Mouse (Mus musculus): ENCODE measurements around the gene Apba2.
A peak's percentile ranks its signal among the peaks of the same experiment; 100 is the strongest.

Gene Apba2

DNA sequence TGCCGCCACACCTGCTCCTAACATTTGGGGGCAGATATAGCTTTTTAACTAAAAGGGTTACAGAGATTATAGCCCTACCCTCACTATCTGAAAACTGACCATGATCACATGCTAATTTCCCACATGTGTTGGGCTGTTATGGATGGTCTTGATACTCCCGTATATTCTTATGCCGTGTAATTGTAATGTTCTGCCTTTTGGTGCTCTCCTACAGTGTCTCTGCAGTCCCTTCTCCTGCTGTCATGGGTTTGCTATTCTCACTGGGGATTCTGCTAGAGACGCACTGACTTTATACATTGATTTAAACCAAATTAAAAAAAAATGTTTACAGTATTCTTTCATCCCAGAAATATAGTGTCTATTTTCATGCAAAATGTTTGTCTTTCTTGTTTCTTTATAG is 157.4 kb downstream of the Apba2 start:
- DNase-seq (ENCODE audit: low spot score) = no peak

DNA sequence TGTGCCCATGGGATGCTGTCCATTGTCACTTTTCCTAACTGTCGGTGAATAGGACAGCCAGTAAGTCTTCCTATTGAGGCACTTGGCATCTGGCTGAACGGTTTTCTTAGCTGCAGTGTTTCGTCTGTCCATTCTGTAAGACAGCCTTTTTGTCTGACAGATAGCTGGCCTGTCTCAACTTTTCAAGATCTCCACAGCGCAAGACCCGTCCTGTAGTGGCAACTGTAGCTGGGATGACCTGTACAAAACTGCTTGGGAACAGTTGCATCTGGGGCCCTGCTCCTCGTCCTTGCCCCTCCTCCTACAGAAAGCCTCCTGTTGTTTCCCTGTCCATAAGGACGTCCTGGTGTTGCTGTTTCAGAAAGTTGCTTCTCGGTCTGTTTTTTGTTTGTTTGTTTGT is 157.8 kb downstream of the Apba2 start:
- no peak for DNase-seq (ENCODE audit: low spot score)

DNA sequence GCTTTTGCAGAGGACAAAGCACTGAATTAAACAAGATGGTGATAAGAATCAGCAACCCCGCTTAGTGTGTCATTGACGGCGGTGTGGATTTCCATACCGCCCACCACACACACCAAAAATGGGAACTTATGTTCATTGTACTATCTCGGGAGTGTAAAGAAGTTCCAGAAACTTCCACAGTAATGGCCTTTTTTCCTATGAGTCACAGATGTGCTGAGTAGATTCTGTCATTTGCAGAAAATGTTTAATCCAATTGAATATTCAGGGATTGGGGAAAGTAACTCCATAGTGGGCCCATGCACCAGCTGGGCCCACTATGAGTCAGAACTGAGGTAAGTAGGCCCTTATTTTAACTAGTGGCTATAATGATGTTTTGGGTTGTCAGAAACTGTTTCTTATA is 161.0 kb downstream of the Apba2 start:
- peak; percentile 34 for DNase-seq (ENCODE audit: low spot score)

DNA sequence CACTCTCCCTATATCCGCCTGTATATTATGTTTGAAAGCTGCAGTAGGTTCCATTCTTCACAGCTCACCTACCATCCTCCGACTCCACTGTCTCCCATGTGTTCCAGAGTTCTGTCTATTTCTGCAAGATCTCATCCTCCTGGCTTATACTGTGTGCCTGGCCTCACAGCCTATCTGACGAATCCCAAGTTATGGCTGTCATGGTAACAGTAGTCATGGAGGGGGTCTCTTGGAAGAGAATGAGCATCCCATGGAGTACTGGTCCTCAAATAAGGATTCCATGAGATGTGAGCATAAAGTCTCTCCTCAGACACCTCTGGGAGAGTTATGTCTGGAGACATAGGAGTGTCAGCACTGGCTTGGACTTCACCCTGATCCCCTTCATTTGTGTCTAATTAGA is 162.1 kb downstream of the Apba2 start:
- DNase-seq (ENCODE audit: low spot score) = no peak

DNA sequence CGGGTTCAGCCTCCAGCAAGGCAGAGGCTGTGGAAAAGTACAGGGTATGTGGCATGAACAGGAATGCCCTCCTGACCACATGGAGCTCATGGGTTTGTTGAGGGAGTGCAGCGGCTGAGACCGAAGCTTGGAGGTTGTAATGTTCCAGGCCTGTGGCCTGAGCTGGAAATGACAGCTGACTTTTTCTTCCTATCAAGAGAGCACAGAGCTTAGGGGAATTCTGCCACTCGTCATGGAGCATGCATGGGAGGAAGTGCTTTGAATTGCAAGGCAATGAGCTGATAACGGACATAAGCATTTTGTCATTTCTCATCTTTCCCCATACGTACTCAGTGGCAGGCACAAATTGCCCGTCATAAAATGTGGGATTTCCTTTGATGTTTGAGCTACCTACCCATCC is 163.6 kb downstream of the Apba2 start:
- no peak for DNase-seq (ENCODE audit: low spot score)

DNA sequence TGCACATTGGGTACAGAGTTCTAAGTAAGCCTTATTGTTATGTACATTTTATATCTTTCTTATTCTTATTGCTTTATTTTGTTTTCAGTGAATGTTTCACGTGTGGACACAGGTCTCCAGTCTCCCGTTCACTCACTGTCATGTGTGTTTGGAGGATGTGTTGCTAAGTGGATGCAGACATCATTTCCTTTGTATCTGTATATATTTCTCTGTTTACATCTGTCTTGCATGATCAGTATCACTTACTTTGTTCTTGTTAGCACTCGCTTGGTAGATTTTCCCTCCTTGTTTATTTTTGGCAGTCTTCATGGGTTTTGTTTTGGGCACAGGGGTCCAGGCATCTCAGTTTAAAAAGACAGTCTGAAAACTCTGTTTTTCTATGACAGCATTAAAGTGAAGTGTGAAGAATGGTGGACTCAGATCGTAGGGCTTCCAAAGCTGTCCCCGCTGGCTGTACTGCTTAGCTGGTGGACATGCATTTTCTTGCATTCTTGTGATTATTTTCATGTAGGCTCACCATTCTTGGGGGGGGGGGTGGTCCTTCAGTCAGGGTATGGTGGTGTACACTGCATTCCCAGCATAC is 164.3 kb downstream of the Apba2 start:
- no peak for DNase-seq (ENCODE audit: low spot score)

DNA sequence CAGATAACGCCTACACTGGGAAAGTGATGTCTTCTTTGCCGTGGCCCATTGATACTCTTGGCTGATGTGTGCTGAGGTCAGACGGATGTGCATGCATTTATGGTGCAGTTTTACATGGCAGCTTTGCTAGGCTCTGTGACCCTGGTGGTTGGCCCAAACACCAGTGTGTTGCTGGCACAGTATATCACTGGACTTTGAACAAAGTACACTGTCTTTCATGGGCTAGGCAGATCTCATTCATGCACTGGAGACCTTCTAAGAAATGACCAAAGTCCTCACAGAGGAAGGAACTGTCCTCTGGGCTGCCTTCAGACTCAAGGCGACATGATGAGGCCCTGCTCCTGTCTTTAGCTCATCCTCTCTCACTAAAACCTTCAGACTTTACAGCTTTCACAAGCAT is 166.5 kb downstream of the Apba2 start:
- DNase-seq (ENCODE audit: low spot score) = no peak

DNA sequence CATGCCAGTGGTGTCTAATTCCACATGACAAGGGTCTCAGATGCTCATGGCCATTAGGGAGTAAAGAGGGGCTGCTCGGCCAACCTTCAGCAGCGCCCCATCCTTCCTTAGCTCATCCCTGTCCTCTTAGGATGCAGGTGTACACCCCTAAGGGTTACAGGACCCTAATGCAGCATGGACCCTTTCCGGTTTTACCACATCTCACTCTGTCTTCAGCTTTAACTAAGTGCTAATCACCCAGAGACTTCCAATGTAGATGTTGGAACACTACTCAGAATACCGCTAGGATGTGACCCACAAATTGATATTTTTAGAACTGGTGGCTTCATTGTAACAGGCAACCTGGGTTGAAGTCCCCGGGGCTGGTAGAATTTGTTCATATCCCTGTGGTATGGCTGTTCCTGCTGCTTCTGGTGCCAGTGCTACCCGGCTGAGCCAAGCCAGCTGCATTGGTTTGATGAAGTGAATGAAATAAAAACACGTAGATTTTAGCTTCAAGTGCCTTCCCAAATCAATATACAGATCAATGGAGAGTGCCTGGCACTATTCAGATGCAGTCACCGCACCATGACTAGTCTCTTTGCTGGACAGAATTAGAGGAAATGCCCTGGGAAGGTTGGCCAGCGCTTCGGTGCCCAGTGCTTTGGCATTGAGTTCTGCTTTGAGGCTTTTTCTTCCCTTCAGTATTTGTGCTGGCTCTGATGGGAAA is 178.4 kb downstream of the Apba2 start:
- no peak for DNase-seq (ENCODE audit: low spot score)

DNA sequence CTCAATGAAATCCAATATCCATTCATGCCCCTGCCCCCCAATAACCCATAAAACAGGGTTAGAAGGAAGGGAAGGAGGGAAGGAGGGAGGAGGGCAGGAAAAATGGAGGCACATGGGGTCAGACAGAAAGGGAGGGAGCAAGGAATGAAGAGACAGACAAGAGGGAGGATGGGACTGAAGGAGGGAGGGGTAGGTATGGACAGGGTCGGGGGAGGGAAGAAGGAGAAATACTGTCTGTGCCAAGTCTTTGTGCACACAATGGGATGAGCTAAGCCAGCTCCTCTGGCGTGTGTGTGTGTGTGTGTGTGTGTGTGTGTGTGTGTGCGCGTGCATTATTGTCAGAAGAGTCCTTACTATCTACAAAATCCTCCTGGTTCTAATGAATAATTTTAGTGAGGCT is 183.4 kb downstream of the Apba2 start:
- DNase-seq (ENCODE audit: low spot score) = no peak

DNA sequence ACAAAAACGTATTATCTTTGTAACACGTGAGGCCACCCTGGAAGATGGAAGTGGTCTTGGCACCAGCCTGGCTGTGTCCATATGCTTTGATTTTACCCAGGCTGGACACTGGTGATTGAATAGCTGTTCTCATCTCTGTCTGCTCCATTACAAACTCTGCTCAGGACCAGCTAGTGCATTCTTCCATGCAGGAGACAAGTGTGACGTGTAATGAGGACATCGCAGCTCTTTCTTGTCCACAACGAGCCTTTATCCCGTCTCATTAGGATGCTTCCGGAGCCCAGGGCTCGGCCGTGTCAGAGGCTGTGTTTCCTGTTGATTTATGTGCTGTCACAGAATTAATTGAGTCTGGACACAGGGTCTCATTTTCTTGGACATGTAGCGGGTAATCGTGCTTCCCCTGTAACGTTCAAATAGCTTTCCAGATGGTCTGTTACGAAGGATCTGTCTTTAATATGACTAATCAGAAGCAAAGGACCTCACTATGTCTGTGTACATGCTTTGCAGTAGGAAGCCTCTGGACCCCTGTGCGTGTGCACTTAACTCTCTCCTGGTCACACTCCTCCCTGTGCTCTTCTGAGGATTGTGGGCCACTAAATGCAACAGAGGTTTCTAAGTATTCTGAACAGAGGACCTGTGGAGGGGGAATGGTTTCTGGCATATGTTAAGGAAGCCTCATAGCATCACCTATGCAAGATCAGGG is 186.8 kb downstream of the Apba2 start:
- DNase-seq (ENCODE audit: low spot score) = no peak

DNA sequence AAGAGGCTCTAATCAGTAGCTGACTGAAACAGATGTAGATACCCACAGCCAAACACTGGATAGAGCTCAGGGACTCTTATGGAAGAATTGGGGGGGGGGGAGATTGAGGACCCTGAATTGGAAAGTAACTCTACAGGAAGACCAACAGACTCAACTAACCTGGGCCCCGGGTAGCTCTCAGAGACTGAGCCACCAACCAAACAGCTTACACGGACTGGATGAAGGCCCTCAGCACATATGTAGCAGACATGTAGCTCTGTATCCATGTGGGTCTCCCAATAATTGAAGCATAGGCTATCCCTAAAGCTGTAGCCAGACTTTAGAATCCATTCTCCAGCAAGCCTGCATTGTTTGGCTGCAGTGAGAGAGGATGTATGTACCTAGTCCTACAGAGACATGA is 190.3 kb downstream of the Apba2 start:
- DNase-seq (ENCODE audit: low spot score) = no peak

DNA sequence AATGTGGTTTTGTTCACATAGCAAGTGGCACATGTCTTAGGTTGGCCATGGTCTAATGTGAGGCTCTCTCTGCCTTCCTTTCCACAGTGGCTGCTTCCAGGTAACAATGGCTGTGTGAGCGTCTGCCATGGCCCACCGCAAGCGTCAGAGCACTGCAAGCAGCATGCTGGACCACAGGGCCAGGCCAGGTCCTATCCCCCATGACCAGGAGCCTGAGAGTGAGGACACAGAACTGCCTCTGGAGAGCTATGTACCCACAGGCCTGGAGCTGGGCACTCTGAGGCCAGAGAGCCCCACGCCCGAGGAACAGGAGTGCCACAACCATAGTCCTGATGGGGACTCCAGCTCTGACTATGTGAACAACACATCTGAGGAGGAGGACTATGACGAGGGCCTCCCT is 193.4 kb downstream of the Apba2 start:
- DNase-seq (ENCODE audit: low spot score) = no peak

DNA sequence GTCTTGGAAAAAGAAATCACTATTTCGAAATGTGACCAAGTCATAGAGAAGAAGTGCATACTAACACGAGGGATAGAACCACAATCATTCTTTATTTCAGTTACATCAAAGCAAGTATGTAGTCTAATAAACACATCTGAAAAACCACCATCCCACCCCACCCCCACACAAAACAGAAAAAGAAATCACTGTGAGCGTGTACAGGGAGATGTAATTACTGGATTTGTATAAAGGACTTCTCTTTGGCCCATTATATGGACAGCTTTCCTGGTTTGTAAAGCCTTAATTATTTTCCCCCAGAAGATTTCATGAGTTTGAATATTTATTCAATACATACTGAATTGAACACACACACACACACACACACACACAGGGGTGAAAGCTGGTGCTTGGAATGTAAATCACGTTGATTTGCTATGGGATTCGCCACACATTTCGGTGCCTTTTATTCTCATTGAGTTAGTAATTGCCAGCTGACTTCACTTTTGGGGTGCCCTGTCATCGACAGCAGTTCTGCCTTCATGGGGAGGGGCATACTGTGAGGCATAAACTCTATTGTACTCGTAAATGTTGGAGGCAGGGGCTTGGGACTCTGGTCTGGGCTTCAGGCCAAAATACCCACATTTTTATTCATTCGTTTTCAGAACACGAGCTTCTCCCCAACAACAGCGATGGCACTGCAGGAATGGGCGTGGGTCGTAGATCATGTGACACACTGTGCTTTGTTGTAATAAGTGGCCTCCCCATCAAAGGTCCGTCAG is 195.2 kb downstream of the Apba2 start:
- no peak for DNase-seq (ENCODE audit: low spot score)

DNA sequence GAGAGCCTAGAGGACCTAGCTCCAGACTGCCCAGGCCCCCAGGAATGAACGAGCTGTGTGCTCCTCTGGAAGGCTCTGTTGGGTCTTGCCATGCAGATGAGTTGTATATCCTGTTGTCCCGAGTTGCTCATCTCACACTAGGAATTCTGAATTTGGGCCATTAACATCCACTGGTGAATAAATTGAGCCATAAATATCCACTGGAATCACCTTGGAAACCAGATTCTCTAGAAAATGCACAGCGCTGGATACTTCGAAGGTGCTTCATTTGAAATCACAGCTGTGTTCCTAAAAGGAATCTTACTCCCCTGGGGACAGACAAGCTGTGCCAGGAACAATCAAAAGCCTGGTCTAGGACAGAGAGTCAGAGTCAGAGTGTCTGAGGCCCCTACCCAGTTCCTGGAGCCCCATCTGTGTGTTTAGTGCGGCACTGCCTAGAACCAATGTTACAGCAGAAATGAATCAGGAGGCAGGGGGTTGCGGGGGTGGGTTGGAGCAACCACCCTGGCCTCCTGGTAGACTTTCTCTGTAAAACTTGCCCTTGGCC is 196.4 kb downstream of the Apba2 start:
- no peak for DNase-seq (ENCODE audit: low spot score)

DNA sequence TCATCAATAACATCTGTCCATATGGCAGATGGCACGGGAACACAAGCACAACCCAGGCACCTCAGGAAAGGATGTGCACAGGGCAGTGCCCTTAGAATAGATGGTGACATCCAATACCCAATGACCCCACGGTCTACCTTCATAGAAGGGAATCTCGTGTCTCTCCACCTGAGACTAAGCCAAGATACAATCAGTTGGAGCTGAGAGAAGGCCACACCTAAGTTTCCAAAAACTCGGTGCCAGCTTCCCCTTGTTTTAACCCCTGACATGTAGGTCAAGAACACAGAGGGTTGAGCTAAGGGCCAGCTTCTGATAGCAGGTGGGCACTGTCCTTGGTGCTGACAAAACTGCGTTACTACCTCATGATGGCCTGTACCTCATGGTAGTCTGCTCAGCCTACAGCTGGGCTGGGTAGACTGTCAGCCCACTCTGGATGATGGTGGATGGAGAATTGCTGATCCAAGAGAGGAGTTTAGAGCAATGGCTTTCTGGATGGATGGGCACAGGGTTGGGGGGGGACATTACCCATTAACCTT is 202.6 kb downstream of the Apba2 start:
- no peak for DNase-seq (ENCODE audit: low spot score)

DNA sequence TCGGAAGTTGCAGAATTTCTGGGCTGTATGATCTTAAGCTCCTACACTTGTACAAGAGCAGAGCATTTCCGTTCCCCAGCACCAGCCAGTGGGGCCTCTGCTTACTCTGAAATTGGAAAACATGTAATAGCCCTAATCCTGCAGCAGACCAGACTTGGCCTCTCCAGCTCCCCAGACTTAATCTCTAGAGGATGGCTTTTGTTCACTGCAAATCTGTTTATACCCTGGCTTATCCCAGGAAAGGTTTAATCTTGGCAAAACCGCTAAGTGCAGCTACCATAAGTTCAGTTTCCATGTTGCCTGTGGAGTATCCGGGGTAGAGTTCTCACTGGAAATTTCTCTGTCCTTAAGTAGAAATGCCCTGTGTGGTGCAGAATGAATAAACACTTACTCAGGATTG is 206.7 kb downstream of the Apba2 start:
- DNase-seq (ENCODE audit: low spot score) = no peak

DNA sequence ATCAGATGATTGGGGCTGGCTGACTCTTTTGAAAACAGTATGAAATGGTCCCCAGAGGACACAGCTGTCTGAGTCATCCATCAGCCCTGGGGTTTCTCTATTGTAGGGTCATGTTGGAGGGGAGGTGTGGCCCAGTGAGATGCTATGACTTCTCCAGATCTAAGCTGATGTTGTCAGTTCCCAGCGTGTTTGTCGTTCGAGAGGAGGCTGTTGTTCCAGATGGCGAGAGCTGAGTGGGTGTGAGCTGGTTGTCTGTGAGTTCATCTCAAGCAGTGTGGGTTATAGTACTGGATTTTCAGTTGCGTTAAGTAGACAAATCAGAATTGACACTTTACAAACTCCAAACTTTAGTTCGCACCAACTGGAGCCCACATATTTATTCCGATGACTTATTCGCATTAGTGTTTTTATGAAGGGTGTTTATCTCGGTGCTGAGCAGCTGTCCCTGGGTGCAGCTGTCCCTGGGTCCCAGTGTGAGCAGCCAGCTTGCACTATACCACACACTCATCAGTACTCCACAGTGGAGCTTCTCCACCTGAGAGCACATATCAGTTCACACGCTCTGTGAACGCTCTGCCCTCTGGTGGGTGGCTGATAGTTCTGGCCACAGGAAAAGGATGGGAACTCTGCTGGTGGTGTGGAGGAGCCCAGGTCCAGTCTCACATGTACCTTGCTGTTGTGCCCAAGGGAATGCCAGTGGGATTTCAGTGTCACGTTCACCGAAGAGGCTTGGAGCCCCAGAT is 208.2 kb downstream of the Apba2 start:
- DNase-seq (ENCODE audit: low spot score) = peak; percentile 49

DNA sequence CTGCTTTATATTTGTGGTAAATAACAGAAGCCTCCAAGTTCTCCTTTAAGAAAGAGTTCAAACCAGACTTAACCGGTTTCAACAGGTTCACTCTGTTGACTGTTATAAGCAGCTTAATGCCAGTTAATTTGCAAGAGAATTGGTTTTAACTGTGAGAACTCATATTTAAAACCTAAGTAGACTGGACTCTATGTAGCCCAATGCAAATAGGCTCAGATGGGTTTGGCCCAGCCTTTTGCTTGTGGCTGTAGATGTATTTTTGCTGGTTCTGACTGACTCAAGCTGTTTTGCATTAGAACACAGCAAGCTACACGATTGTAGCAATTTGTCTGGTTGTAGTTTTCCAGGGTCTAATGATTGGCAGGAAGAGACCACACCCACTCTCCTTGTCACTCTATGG is 214.8 kb downstream of the Apba2 start:
- DNase-seq (ENCODE audit: low spot score) = no peak

DNA sequence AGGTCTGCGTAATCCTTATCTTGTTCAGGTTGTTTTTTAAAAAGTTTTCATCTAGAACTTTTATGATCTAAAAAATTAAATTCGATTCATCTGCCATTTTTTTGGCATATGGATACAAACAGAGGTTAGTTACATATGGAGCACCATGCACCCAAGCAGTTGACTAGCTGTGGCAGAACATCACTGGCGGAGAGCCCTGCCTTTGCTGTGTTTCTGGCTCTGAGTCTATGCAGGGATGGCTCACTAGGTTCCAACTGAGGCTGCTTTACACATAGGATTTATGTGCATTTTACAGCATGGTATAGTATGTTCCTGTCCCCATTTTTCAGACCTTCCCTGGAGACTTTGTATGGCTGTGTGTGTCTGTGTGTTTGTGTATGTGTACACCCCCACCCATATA is 221.8 kb downstream of the Apba2 start:
- DNase-seq (ENCODE audit: low spot score) = no peak

DNA sequence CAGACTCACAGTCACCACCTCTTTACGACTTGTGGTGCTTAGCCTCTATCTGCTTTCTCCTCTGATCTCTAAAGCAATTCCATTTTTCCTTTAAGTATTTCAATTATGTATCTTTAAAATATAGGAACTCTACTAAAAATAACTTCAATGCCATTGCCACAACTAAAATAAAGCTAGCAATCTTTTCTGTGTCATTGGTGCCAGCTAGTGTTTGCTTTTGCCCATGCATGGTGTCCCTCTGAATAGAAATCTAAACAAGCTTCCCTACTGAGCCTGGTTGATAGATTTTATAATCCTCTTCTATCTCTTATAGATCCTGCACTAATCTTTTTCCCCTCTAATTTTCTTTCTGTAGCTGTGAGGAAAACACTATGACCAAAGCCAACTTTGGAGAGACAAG is 222.9 kb downstream of the Apba2 start:
- no peak for DNase-seq (ENCODE audit: low spot score)

DNA sequence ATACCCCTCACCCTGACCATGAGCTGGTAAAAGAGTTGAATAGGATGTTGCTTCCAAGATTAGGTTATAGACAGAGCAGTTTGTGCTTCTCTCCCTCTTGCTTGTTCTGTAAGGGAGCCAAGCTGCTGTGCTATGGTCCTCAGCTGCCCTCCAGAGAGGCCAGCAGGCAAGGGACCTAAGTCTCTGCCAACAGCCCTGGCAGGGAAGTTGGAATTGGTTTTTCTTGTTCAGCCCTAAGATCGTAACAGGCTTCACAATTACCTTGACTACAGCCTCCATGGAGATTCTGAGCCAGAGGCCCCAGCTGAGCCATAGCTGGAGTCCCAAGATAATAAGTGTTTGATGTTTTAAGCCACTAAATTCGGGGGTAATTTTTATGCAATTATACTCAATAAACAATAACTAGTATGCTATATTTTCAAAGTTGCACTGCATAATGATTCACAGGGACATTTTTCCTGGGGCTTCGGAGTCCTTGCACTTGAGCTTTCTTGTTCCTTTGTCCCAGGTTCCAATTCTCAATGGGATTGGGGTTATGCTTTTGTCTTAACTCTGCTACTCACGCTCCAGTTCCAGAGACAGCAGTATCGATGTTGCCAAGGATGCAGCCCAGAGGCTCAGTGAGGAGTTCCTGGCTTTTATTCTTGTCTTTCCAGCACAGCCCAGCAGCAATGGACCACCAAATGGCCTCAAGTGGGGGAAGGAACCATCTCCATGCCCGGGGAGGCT is 224.6 kb downstream of the Apba2 start:
- DNase-seq (ENCODE audit: low spot score) = no peak

Measured in left cerebral cortex, adult 11 months (tissue).